17 mouse cellular contexts compared by ENCODE assay signal in genomic region chr7:101662006-101662405, GRCm38 (mm10). TPM values are rescaled to one million over a fixed set of nuclear protein-coding genes. Genes with fewer than 3 reads are reported as not detected.
DNase-seq lines count a peak whose midpoint lies in the region; ATAC-seq and TF ChIP-seq lines count a peak whose summit lies in the region.
"Had no signal": no experiment of that assay in that cellular context is flagged by ENCODE, and none has a peak within 500 bp of the region (broad histone marks: within the 10 kb centered on the region; RNA-seq: fewer than 3 reads in every experiment).

No protein-coding gene starts in this region.

- no peak for ATAC-seq in lung, postnatal 0 days
- no peak for ATAC-seq in stomach, postnatal 0 days (ENCODE audit: low FRiP score, low TSS enrichment)
- no peak for ATAC-seq in granulocyte monocyte progenitor cell, adult 5-6 weeks (replicated peaks; ENCODE audit: poor library complexity, severe bottlenecking)
- ATAC-seq: forebrain, embryonic 14.5 days had no signal

- in situ Hi-C loops in ES-E14 (cut with MboI; ENCODE audit: low sequenced_read_pairs in 2 of 2, unreplicated experiment in 2 of 2): no loop called here

- 83% methylated on average over 1 of the region's 1 CpGs for WGBS in heart, adult 2 months
- WGBS in lung, postnatal 0 days: 85% methylated on average over 1 of the region's 1 CpGs
- 80% methylated on average over 1 of the region's 1 CpGs for WGBS in stomach, postnatal 0 days

- peaks cover 2% of the 10 kb centered on the region for H3K4me1 ChIP-seq in heart, adult 2 months (ENCODE audit: control insufficient read depth, insufficient read depth, low read length)
- H3K4me1 ChIP-seq in lung, postnatal 0 days (ENCODE audit: insufficient read depth, low read depth, low read length): peaks cover 8% of the 10 kb centered on the region; the same call in 1 of the 2 replicates
- H3K4me1 ChIP-seq in ES-E14 (ENCODE audit: control insufficient read depth in 2 of 2, insufficient read depth in 2 of 2, low read length in 2 of 2, poor library complexity in 1 of 2): peaks cover 0 to 4% of the 10 kb centered on the region in 2 experiments; a peak in 3 of 4 replicates
- peaks cover 3% of the 10 kb centered on the region; the same call in 1 of the 2 replicates for H3K4me1 ChIP-seq in stomach, postnatal 0 days (replicated peaks; ENCODE audit: control insufficient read depth, insufficient read depth)

- intact Hi-C loops in heart, adult 2 months (cut with DNase I): loop anchor here (5.0 kb wide), 1 partner anchor 235 kb away; no protein-coding TSS in a partner anchor
- intact Hi-C loops in heart, postnatal 25 days (cut with DNase I): loop anchor here (5.0 kb wide), 1 partner anchor 235 kb away; no protein-coding TSS in a partner anchor

- TF ChIP-seq EP300 in heart, adult 2 months (IDR thresholded peaks at IDR 0.05; ENCODE audit: insufficient read depth, low read depth, low read length): no peak
- no peak for TF ChIP-seq EP300 in lung, postnatal 0 days (IDR thresholded peaks at IDR 0.05)
- TF ChIP-seq EP300 in stomach, postnatal 0 days (optimal IDR thresholded peaks at IDR 0.05): no peak

- H3K27ac ChIP-seq in heart, adult 2 months: no peak overlapping the region
- no peak overlapping the region for H3K27ac ChIP-seq in lung, postnatal 0 days (ENCODE audit: low read length)
- no peak overlapping the region for H3K27ac ChIP-seq in ES-E14 (ENCODE audit: insufficient read depth, low read depth, low read length, poor library complexity, severe bottlenecking)
- H3K27ac ChIP-seq in stomach, postnatal 0 days (replicated peaks): no peak overlapping the region
- H3K27ac ChIP-seq: hindbrain, embryonic 13.5 days; limb, embryonic 10.5 days; neural tube, embryonic 13.5 days had no signal

- H3K9me3 ChIP-seq in lung, postnatal 0 days (ENCODE audit: low read length): no peaks in the 10 kb centered on the region
- no peaks in the 10 kb centered on the region for H3K9me3 ChIP-seq in ES-E14 (ENCODE audit: control insufficient read depth, insufficient read depth, low read depth, low read length)
- H3K9me3 ChIP-seq in stomach, postnatal 0 days (ENCODE audit: control insufficient read depth, low read length): no peaks in the 10 kb centered on the region
- H3K9me3 ChIP-seq: hindbrain, embryonic 13.5 days; limb, embryonic 10.5 days; neural tube, embryonic 13.5 days had no signal

- TF ChIP-seq POLR2A in heart, adult 2 months (IDR thresholded peaks at IDR 0.05; ENCODE audit: insufficient read depth, low read depth, low read length): no peak

- no peak overlapping the region for H3K9ac ChIP-seq in heart, adult 2 months (ENCODE audit: low read depth, low read length)
- no peak overlapping the region for H3K9ac ChIP-seq in lung, postnatal 0 days (replicated peaks; ENCODE audit: low read depth)
- no peak overlapping the region for H3K9ac ChIP-seq in ES-E14 (ENCODE audit: insufficient read depth, low read depth, low read length, poor library complexity, severe bottlenecking)
- H3K9ac ChIP-seq in stomach, postnatal 0 days (ENCODE audit: low read length): no peak overlapping the region
- H3K9ac ChIP-seq: hindbrain, embryonic 13.5 days; neural tube, embryonic 13.5 days had no signal

- DNase-seq in heart, adult 2 months: no peak
- DNase-seq in heart, postnatal 25 days (ENCODE audit: low spot score): no peak
- DNase-seq in lung, postnatal 0 days (ENCODE audit: low spot score): no peak
- no peak for DNase-seq in lung, postnatal 25 days (ENCODE audit: low spot score)
- peak; percentile 39 for DNase-seq in ES-E14 (ENCODE audit: low read depth, low spot score)
- no peak for DNase-seq in stomach, postnatal 0 days (ENCODE audit: low spot score)
- DNase-seq: adrenal gland, postnatal 10 days; cerebellum, postnatal 36 days; gastrocnemius, postnatal 10 days; layer of hippocampus, adult 9-11 months; thymus, postnatal 25 days had no signal

- H3K79me2 ChIP-seq in heart, adult 2 months (replicated peaks; ENCODE audit: control insufficient read depth, insufficient read depth, low read length): no peaks in the 10 kb centered on the region

- no peak overlapping the region for H3K4me2 ChIP-seq in lung, postnatal 0 days (replicated peaks; ENCODE audit: low read depth, low read length)
- no peak overlapping the region for H3K4me2 ChIP-seq in stomach, postnatal 0 days (replicated peaks; ENCODE audit: low read depth)
- H3K4me2 ChIP-seq: hindbrain, embryonic 13.5 days; midbrain, embryonic 11.5 days; neural tube, embryonic 13.5 days had no signal

- no peaks in the 10 kb centered on the region for H3K27me3 ChIP-seq in heart, adult 2 months (ENCODE audit: control insufficient read depth, insufficient read depth, low read length)
- H3K27me3 ChIP-seq in lung, postnatal 0 days (replicated peaks; ENCODE audit: insufficient read depth, low read length): no peaks in the 10 kb centered on the region
- no peaks in the 10 kb centered on the region for H3K27me3 ChIP-seq in stomach, postnatal 0 days (ENCODE audit: control insufficient read depth, insufficient read depth, low read length)
- H3K27me3 ChIP-seq: hindbrain, embryonic 13.5 days; neural tube, embryonic 13.5 days had no signal

- TF ChIP-seq CTCF in heart, adult 2 months (IDR thresholded peaks at IDR 0.05): peak; percentile 64
- peak; percentile 49 for TF ChIP-seq CTCF in lung, postnatal 0 days (IDR thresholded peaks at IDR 0.05)
- peak; percentile 56 for TF ChIP-seq CTCF in stomach, postnatal 0 days (IDR thresholded peaks at IDR 0.05; ENCODE audit: low read depth)

- no peaks in the 10 kb centered on the region for H3K36me3 ChIP-seq in heart, adult 2 months (ENCODE audit: control insufficient read depth, insufficient read depth, low read length)
- no peaks in the 10 kb centered on the region for H3K36me3 ChIP-seq in lung, postnatal 0 days (ENCODE audit: insufficient read depth, low read length)
- H3K36me3 ChIP-seq in ES-E14 (ENCODE audit: control insufficient read depth, insufficient read depth, low read length, poor library complexity, severe bottlenecking): no peaks in the 10 kb centered on the region
- H3K36me3 ChIP-seq in stomach, postnatal 0 days (ENCODE audit: control insufficient read depth, insufficient read depth, low read length): no peaks in the 10 kb centered on the region
- H3K36me3 ChIP-seq: hindbrain, embryonic 13.5 days; limb, embryonic 10.5 days; neural tube, embryonic 13.5 days had no signal

- no peak overlapping the region for H3K4me3 ChIP-seq in heart, adult 2 months
- no peak overlapping the region for H3K4me3 ChIP-seq in lung, postnatal 0 days (ENCODE audit: low read depth, low read length)
- H3K4me3 ChIP-seq in ES-E14 (ENCODE audit: insufficient read depth in 1 of 2, low read depth in 1 of 2, low read length in 2 of 2, poor library complexity in 1 of 2, severe bottlenecking in 1 of 2): no peak overlapping the region
- H3K4me3 ChIP-seq in stomach, postnatal 0 days (ENCODE audit: low read depth, low read length): no peak overlapping the region
- H3K4me3 ChIP-seq: hindbrain, embryonic 13.5 days; limb, embryonic 10.5 days; neural tube, embryonic 13.5 days had no signal

TF ChIP-seq in ES-E14, 5 proteins besides CTCF, POLR2A, EP300 and RAD21:
- TF ChIP-seq HCFC1 (IDR thresholded peaks at IDR 0.05; ENCODE audit: borderline replicate concordance, insufficient read depth, low read length) (no peak; the same call in 1 of the 2 replicates), ZC3H11A (IDR thresholded peaks at IDR 0.05; ENCODE audit: borderline replicate concordance, low read depth, low read length) (no peak), MAFK (IDR thresholded peaks at IDR 0.05; ENCODE audit: insufficient read depth, low read depth, low read length) (no peak), CHD2 (IDR thresholded peaks at IDR 0.05; ENCODE audit: low read depth, low read length) (no peak), ZNF384 (IDR thresholded peaks at IDR 0.05; ENCODE audit: low read depth, low read length) (no peak)

RNA-seq across cellular contexts. Expression of gene Clpb, which starts 1.4 kb away (rescaled TPM):
- total RNA-seq in heart, adult 2 months (2021): 10 to 100 TPM; 72.6 to 79.2 TPM
- 57.3 and 77.1 TPM in 2 replicates for polyA plus RNA-seq in heart, adult 2 months (2012; rRNA removed)
- total RNA-seq in heart, postnatal 25 days (2021): 10 to 100 TPM; 59.7 to 62.6 TPM
- 21.1 and 23.4 TPM in 2 replicates for polyA plus RNA-seq in lung, postnatal 0 days (2015; fragmentation: Nextera tagmentation; extraction: Ambion mirVana)
- 197 and 338 TPM in 2 replicates for total RNA-seq in ES-E14 (2012; rRNA removed)
- 38.6 and 40.2 TPM in 2 replicates for polyA plus RNA-seq in stomach, postnatal 0 days (2015; fragmentation: Nextera tagmentation; extraction: Ambion mirVana)
- 19.3 and 19.6 TPM in 2 replicates for total RNA-seq in granulocyte monocyte progenitor cell, adult 5-6 weeks (2014; fragmentation: Nextera tagmentation)
- total RNA-seq in granulocyte monocyte progenitor cell, adult 5-6 weeks (2017): 40.6 and 60.0 TPM in 2 replicates
